Mouse (Mus musculus) small intestine, adult 2 months (tissue): ENCODE data around the gene Gimap9. TPM values are rescaled to one million over a fixed set of nuclear protein-coding genes. Genes with fewer than 3 reads are reported as not detected.

Experiments
- H3K27ac ChIP-seq: fragments of 200-500 bp; 2 replicates; pipeline ENCODE4 v1.5.1; 2012; ENCODE audit warnings: low read depth, low read length, control low read depth, inconsistent platforms; ENCODE audit not compliant: insufficient read depth
- H3K27me3 ChIP-seq: fragments of 200-500 bp; 2 replicates; pipeline ENCODE4 v1.6.1; 2012; ENCODE audit warnings: mild to moderate bottlenecking, moderate library complexity, low read length, inconsistent platforms; ENCODE audit not compliant: control insufficient read depth, insufficient read depth
- H3K36me3 ChIP-seq: fragments of 200-500 bp; 2 replicates; pipeline ENCODE4 v1.6.1; 2012; ENCODE audit warnings: mild to moderate bottlenecking, low read length, control low read depth, inconsistent platforms; ENCODE audit not compliant: control insufficient read depth, insufficient read depth
- H3K4me1 ChIP-seq: fragments of 200-500 bp; 2 replicates; pipeline ENCODE4 v1.6.1; 2012; ENCODE audit warnings: low read length, inconsistent platforms, mixed read lengths; ENCODE audit not compliant: control insufficient read depth, insufficient read depth, insufficient read length
- H3K4me3 ChIP-seq: fragments of 200-500 bp; 2 replicates; pipeline ENCODE4 v1.5.1; 2012; ENCODE audit warnings: low read depth, mild to moderate bottlenecking, control low read depth, inconsistent platforms, low read length, moderate library complexity
- CTCF ChIP-seq: fragments of 200-500 bp; IDR thresholded peaks from 2 replicates; pipeline ENCODE4 v1.5.1; 2012; ENCODE audit warnings: low read depth, mild to moderate bottlenecking, control low read depth, inconsistent platforms, low read length, moderate library complexity, mixed read lengths; ENCODE audit not compliant: insufficient replicate concordance, insufficient read length; ENCODE audit errors: extremely low read depth
- POLR2A ChIP-seq: fragments of 200-500 bp; IDR thresholded peaks from 2 replicates; pipeline ENCODE4 v1.6.1; 2012; ENCODE audit warnings: low read depth, mild to moderate bottlenecking, control low read depth, inconsistent platforms, low read length, moderate library complexity
- WGBS: fragments of 180-500 bp; shearing (Covaris S2); methylation state at CpG from one replicate; pipeline ENCODE4 v1.1.7; 2018; 5-methylcytosine and 5-hydroxymethylcytosine counted together
- polyA plus RNA-seq: library from polyadenylated mRNA; depleted of rRNA; stranded (reverse); fragments of >200 nt; gene quantifications from 2 replicates; pipeline ENCODE4 v1.2.3, GENCODE M21; 2012

Gene Gimap9
- polyA plus RNA-seq, 1 experiment, result 0.62 TPM

DNA sequence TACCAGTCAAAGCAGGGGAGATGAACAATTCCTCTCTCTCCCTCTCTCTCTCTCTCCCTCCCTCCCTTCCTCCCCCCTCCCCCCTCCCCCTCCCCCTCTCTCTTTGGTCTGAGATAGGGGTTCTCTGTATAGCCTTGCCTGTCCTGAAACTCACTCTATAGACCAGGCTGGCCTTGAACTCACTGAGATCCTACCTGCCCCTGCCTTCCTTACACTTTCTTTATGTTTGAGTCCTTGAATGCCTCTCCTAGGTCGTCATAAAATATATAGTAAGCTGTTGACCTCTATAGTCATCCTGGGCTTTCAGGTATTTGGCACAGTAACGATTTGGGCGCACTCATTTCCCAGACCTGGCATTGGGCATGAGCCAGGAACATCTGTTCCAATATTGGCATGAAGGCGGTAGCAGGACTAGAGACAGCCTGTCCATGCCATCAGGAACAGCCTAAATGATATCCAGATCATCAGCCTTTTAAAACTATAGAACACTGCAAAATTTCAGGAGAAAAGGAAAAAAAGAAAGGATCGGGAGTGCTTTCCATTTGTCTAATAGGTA lies 1.0 kb downstream of the Gimap9 start:
- Histone ChIP-seq H3K27me3 (no peaks in the 10 kb centered on the region), H3K4me1 (peaks cover 5% of the 10 kb centered on the region; the same call in 1 of the 2 replicates), H3K4me3 (no peak overlapping the region; the same call in 1 of the 2 replicates), H3K36me3 (peaks cover 5% of the 10 kb centered on the region; the same call in 1 of the 2 replicates), H3K27ac (peak overlapping the region; percentile 20)
- TF ChIP-seq CTCF, result no peak
- TF ChIP-seq POLR2A, result no peak
- 38% methylated on average over 5 of the region's 5 CpGs for WGBS

DNA sequence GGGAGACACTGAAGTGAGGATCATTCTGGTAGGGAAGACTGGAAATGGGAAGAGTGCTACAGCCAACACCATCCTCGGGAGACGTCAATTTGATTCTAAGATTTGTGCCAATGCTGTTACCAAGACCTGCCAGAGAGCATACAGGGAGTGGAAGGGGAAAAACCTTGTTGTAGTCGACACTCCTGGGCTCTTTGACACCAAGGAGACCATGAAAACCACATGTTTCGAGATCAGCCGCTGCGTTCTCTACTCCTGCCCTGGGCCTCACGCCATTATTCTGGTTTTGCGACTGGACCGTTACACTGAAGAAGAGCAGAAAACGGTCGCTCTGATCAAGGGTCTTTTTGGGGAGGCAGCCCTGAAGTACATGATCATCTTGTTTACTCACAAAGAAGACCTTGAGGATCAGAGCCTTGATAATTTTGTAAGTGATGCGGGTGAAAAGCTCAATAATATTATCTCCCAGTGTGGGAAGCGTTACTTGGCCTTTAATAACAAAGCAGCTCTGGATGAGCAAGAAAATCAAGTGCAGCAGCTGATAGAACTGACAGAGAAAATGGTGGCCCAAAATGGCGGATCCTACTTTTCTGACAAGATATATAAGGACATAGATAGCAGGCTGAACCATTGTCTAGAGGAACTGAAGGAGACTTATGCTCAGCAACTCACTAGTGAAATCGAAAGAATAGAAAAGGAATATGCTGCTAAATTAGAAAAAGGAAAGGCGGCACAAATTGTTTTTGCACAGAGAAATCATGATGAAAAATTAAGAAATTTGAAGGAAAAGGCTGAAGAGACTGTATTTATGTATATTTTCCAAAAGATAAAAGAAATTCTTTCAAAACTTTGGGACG lies 1.8 kb downstream of the Gimap9 start:
- Histone ChIP-seq H3K4me3 (peak overlapping the region; percentile 39), H3K4me1 (peaks cover 5% of the 10 kb centered on the region; the same call in 1 of the 2 replicates)
- 86% methylated on average over 17 of the region's 17 CpGs for WGBS

DNA sequence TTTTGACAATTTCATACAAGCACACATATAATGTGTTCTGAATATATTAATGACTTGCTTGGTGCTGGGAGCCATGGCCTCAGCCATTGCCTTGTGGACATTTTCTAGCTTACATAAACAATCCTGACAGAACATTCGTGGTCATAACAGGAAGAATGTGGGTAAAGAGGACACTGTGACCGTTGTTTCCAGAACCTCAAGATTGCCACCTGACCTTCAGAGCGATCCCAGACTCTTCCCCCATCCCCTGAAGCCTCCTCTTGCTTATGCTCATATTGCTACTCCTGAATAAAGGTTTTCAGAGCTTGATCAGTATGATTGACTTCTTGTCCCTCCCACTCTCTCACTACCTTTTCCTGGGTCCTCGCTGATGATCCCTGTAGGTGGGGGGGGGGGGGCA lies 2.5 kb downstream of the Gimap9 start:
- Histone ChIP-seq H3K4me3 (no peak overlapping the region), H3K4me1 (peaks cover 5% of the 10 kb centered on the region; the same call in 1 of the 2 replicates), H3K27ac (peak overlapping the region; percentile 22; the same call in 1 of the 2 replicates), H3K36me3 (peaks cover 5% of the 10 kb centered on the region; the same call in 1 of the 2 replicates), H3K27me3 (no peaks in the 10 kb centered on the region)
- WGBS, result 74% methylated on average over 4 of the region's 4 CpGs
- TF ChIP-seq CTCF, result no peak
- no peak for TF ChIP-seq POLR2A

More for the DNA sequence above, 1.8 kb downstream of the Gimap9 start:
- Histone ChIP-seq H3K36me3 (peaks cover 5% of the 10 kb centered on the region; the same call in 1 of the 2 replicates), H3K27ac (peak overlapping the region; percentile 63), H3K27me3 (no peaks in the 10 kb centered on the region)
- TF ChIP-seq CTCF, result no peak
- no peak for TF ChIP-seq POLR2A

DNA sequence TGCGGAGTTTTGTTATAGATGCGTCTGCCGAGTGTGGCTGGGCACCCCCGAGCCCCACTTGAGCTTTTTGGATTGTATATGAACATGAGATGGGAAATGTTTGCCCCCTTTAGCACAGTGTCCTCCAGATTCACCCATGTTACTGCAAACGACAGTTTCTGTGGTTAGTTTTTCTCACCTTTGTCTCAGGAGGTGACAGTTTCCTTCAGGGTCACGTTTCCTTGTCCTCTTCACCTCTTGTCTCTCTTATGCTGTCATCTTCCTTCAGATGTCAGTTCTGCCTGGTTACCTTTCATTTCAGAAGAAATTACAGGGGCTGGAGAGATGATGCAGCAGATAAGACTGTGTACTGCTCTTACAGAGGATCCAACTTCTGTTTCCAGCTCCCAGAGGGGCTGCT lies 3.8 kb downstream of the Gimap9 start:
- H3K4me1 ChIP-seq, result peaks cover 4% of the 10 kb centered on the region; the same call in 1 of the 2 replicates
- H3K36me3 ChIP-seq, result peaks cover 5% of the 10 kb centered on the region; the same call in 1 of the 2 replicates
- H3K27me3 ChIP-seq, result no peaks in the 10 kb centered on the region
- H3K27ac ChIP-seq, result peak overlapping the region; percentile 43; the same call in 1 of the 2 replicates
- 81% methylated on average over 6 of the region's 6 CpGs for WGBS
- no peak for TF ChIP-seq POLR2A
- no peak for TF ChIP-seq CTCF
- H3K4me3 ChIP-seq, result no peak overlapping the region

DNA sequence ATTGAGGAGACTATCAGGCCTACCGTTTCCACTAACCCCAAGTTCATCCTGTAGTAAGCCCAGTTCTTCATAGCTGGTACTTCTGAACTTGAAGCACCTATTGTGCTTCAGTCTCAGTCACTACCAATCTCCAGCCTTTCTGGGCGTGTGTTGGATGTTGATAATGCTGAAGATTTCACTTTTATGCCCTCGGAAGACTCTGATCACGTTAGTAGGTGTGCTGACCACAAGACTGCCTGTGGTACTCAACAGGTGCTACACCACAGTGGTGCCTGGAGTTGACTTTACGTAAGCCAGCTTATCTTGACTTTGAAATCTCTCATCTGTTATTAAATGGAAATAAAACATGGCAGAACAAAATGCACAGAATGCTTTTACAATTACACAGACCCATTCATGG lies 4.5 kb downstream of the Gimap9 start:
- TF ChIP-seq CTCF, result no peak
- no peak for TF ChIP-seq POLR2A

DNA sequence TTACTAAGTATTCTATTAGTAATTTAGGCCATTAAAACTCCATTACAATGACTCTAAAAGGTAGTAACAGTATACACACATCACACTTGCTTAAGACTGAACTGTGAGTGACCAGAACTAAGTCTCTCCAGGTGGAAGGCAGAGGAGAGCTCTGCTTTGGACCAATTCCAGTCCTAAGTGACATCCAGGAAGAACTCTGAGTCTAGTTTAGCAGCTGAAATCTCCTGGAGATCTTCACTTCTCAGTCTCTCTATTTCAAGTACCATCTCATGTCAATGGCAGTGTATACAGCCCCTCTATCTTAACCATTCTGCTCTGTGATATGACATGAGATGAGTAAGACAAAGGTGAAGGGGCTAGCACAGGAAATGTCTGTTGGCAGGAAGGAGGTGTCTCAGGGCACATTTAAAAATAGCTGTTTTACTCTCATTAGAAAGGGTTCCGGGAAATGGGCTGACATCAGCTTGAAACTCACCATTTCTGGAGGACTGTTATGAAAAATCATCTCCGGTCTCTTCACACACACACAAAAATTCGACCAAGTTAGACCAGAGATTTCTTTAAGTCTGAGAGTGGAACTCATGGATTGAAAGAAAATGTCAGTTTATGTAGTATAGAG lies 5.7 kb downstream of the Gimap9 start:
- H3K4me1 ChIP-seq, result no peaks in the 10 kb centered on the region
- H3K36me3 ChIP-seq, result peaks cover 5% of the 10 kb centered on the region; the same call in 1 of the 2 replicates
- no peak for TF ChIP-seq POLR2A
- no peak for TF ChIP-seq CTCF
- no peaks in the 10 kb centered on the region for H3K27me3 ChIP-seq
- no peak overlapping the region for H3K4me3 ChIP-seq
- H3K27ac ChIP-seq, result peak overlapping the region; percentile 27
- 67% methylated on average over 3 of the region's 3 CpGs for WGBS

More for the DNA sequence above, 4.5 kb downstream of the Gimap9 start:
- no peaks in the 10 kb centered on the region for H3K27me3 ChIP-seq
- peaks cover 5% of the 10 kb centered on the region; the same call in 1 of the 2 replicates for H3K36me3 ChIP-seq
- WGBS, result 67% methylated on average over 5 of the region's 5 CpGs
- peak overlapping the region; percentile 5; the same call in 1 of the 2 replicates for H3K27ac ChIP-seq
- no peak overlapping the region for H3K4me3 ChIP-seq
- 0 out of 2 replicates have a peak, but pooled peaks cover 1% of the 10 kb centered on the region for H3K4me1 ChIP-seq
